Mouse (Mus musculus): Measurements from ENCODE around the gene Tenm2. TPM values are rescaled to one million over a fixed set of nuclear protein-coding genes. Genes with fewer than 3 reads are reported as not detected.

Tenm2 gene
- total and polyA plus RNA-seq, 3 experiments: not detected

DNA sequence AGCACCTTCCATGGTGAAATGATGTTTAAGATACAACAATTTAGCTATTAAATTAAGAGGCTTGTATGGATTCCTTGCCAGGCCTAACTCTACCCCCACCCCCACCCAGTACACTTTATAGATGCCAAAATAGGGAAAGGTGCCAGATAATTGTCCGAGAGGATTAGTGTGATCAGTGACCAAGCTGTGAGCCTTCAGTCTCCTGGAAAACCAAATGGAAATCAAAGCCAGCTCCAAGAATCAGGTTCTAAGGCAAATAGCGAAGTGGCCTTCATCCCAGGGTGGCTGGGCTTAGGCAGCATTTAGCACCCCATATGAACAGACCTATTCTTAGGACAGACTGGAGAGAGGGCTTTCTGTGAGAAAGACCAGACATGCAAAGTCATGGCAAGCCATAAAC is 13.0 kb upstream of the Tenm2 start:
- no peak overlapping the region for H3K4me3 ChIP-seq (ENCODE audit: control insufficient read depth in 1 of 2, insufficient read depth in 1 of 2, low read depth in 2 of 2, low read length in 2 of 2)
- no peaks in the 10 kb centered on the region for H3K9me3 ChIP-seq (replicated peaks; ENCODE audit: insufficient read depth, low read length)
- no peak for DNase-seq (ENCODE audit: low read depth, low spot score)
- TF ChIP-seq USF1 (IDR thresholded peaks at IDR 0.05; ENCODE audit: low read depth, low read length) (no peak), HCFC1 (IDR thresholded peaks at IDR 0.05; ENCODE audit: low read depth, low read length) (no peak), POLR2AphosphoS2 (IDR thresholded peaks at IDR 0.05; ENCODE audit: low read length) (no peak), SIN3A (IDR thresholded peaks at IDR 0.05; ENCODE audit: low read length) (no peak), RCOR1 (IDR thresholded peaks at IDR 0.05; ENCODE audit: low read depth, low read length) (no peak), EP300 (IDR thresholded peaks at IDR 0.05; ENCODE audit: low read depth in 1 of 2, low read length in 2 of 2) (no peak)
- H3K27ac ChIP-seq (ENCODE audit: control insufficient read depth, low read depth, low read length): no peak overlapping the region
- H3K36me3 ChIP-seq (ENCODE audit: control insufficient read depth in 1 of 2, insufficient read depth in 2 of 2, low read length in 2 of 2): no peaks in the 10 kb centered on the region
- no peaks in the 10 kb centered on the region for H3K4me1 ChIP-seq (ENCODE audit: control insufficient read depth in 1 of 2, insufficient read depth in 2 of 2, low read length in 2 of 2)
- H3K27me3 ChIP-seq (ENCODE audit: control insufficient read depth in 1 of 2, insufficient read depth in 2 of 2, low read length in 2 of 2): no peaks in the 10 kb centered on the region
- H3K9ac ChIP-seq (ENCODE audit: control insufficient read depth, low read depth, low read length, poor library complexity, severe bottlenecking): no peak overlapping the region
- H3K79me2 ChIP-seq (ENCODE audit: control insufficient read depth, insufficient read depth, low read length, poor library complexity): no peaks in the 10 kb centered on the region

DNA sequence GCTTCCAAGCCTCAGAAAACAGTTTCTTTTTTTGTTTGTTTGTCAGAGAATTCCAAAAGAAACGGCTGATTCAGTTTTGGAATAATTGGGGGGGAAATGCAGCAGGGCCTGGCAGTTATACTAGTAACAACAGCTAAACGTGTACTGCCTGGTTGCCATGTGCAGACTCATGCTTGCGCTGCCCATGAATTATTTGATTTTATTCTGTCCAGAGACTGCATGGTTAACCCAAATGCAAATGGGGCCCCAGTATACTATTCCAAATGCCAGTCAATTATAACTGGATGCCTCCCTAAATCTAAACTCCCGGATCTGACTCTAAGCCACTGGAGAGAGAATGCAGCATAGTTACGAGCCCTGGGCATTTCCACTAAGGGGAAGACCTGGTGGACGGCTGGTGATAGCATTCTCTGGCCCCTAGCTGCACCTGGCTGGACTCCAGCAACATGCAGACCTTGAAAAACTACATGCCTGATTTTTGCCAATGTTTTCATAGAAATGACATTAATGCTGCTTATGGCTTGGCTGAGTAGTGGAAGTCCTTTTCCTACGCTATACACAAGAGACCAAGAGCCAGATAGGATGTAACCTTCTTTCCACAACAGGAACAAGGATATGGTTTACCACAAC is 1.4 kb upstream of the Tenm2 start:
- no peaks in the 10 kb centered on the region for H3K27me3 ChIP-seq (ENCODE audit: control insufficient read depth in 1 of 2, insufficient read depth in 2 of 2, low read length in 2 of 2)

DNA sequence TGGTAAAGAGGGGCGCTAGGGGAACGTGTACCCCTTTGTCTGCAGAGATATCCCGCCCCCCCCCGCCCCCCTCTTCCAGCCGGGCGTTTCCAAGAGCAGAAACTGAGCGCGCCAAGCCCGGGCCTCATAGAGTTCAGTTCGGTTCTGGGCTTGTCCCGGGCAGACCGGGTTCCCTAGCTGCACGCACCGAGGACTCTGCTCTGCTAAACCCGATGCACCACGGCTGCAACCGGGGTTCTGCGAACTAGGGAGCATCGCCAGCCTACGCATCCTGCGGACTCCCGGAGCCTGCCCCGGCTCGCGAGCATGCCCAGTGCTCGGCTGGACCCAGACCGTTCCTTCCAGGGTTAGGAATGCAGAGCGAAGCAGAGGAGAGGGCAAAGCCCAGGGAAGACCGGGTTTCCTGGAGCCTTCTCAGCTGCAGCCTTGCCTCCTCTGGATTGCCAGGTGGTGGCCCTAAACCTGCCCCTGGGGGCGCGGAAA is 878 bp upstream of the Tenm2 start:
- DNase-seq (ENCODE audit: low read depth, low spot score): no peak
- Histone ChIP-seq H3K36me3 (ENCODE audit: control insufficient read depth in 1 of 2, insufficient read depth in 2 of 2, low read length in 2 of 2) (no peaks in the 10 kb centered on the region), H3K27ac (ENCODE audit: control insufficient read depth, low read depth, low read length) (no peak overlapping the region), H3K9me3 (replicated peaks; ENCODE audit: insufficient read depth, low read length) (no peaks in the 10 kb centered on the region), H3K79me2 (ENCODE audit: control insufficient read depth, insufficient read depth, low read length, poor library complexity) (no peaks in the 10 kb centered on the region), H3K4me1 (ENCODE audit: control insufficient read depth in 1 of 2, insufficient read depth in 2 of 2, low read length in 2 of 2) (no peaks in the 10 kb centered on the region), H3K4me3 (ENCODE audit: control insufficient read depth in 1 of 2, insufficient read depth in 1 of 2, low read depth in 2 of 2, low read length in 2 of 2) (no peak overlapping the region), H3K27me3 (ENCODE audit: control insufficient read depth in 1 of 2, insufficient read depth in 2 of 2, low read length in 2 of 2) (no peaks in the 10 kb centered on the region), H3K9ac (ENCODE audit: control insufficient read depth, low read depth, low read length, poor library complexity, severe bottlenecking) (no peak overlapping the region)
- TF ChIP-seq MYB (IDR thresholded peaks at IDR 0.05; ENCODE audit: low read depth, low read length) (no peak), EP300 (IDR thresholded peaks at IDR 0.05; ENCODE audit: low read depth in 1 of 2, low read length in 2 of 2) (no peak), MYC (IDR thresholded peaks at IDR 0.05; ENCODE audit: low read depth, low read length) (no peak), E2F4 (IDR thresholded peaks at IDR 0.05; ENCODE audit: borderline replicate concordance, low read depth, low read length) (no peak), POLR2AphosphoS5 (IDR thresholded peaks at IDR 0.05; ENCODE audit: borderline replicate concordance, low read depth, low read length) (no peak), GABPA (IDR thresholded peaks at IDR 0.05; ENCODE audit: low read depth, low read length) (no peak), NRF1 (IDR thresholded peaks at IDR 0.05; ENCODE audit: insufficient read depth, low read depth, low read length, poor library complexity, severe bottlenecking) (no peak), ZKSCAN1 (IDR thresholded peaks at IDR 0.05; ENCODE audit: low read depth, low read length) (no peak), UBTF (IDR thresholded peaks at IDR 0.05; ENCODE audit: borderline replicate concordance, insufficient read depth, low read depth, low read length) (no peak), CTCF (IDR thresholded peaks at IDR 0.05 in 2 of 3, conservative IDR thresholded peaks at IDR 0.05 in 1 of 3; ENCODE audit: control insufficient read depth in 1 of 3, insufficient read depth in 1 of 3, low read depth in 2 of 3, low read length in 3 of 3, poor library complexity in 1 of 3, severe bottlenecking in 1 of 3) (no peak), ZC3H11A (IDR thresholded peaks at IDR 0.05; ENCODE audit: low read depth, low read length) (no peak), TAL1 (IDR thresholded peaks at IDR 0.05; ENCODE audit: low read length) (no peak), SMC3 (IDR thresholded peaks at IDR 0.05; ENCODE audit: low read depth, low read length) (no peak), USF2 (IDR thresholded peaks at IDR 0.05; ENCODE audit: borderline replicate concordance in 1 of 2, insufficient read depth in 1 of 2, low read depth in 1 of 2, low read length in 2 of 2) (no peak)

More for the DNA sequence above, 1.4 kb upstream of the Tenm2 start:
- Histone ChIP-seq H3K4me3 (ENCODE audit: control insufficient read depth in 1 of 2, insufficient read depth in 1 of 2, low read depth in 2 of 2, low read length in 2 of 2) (no peak overlapping the region), H3K9ac (ENCODE audit: control insufficient read depth, low read depth, low read length, poor library complexity, severe bottlenecking) (no peak overlapping the region), H3K27ac (ENCODE audit: control insufficient read depth, low read depth, low read length) (no peak overlapping the region), H3K36me3 (ENCODE audit: control insufficient read depth in 1 of 2, insufficient read depth in 2 of 2, low read length in 2 of 2) (no peaks in the 10 kb centered on the region), H3K9me3 (replicated peaks; ENCODE audit: insufficient read depth, low read length) (no peaks in the 10 kb centered on the region), H3K4me1 (ENCODE audit: control insufficient read depth in 1 of 2, insufficient read depth in 2 of 2, low read length in 2 of 2) (no peaks in the 10 kb centered on the region), H3K79me2 (ENCODE audit: control insufficient read depth, insufficient read depth, low read length, poor library complexity) (no peaks in the 10 kb centered on the region)
- DNase-seq (ENCODE audit: low read depth, low spot score): no peak
- TF ChIP-seq UBTF (IDR thresholded peaks at IDR 0.05; ENCODE audit: borderline replicate concordance, insufficient read depth, low read depth, low read length) (no peak), NELFE (IDR thresholded peaks at IDR 0.05; ENCODE audit: low read depth, low read length) (no peak), TCF12 (IDR thresholded peaks at IDR 0.05; ENCODE audit: low read depth, low read length) (no peak), CHD1 (IDR thresholded peaks at IDR 0.05; ENCODE audit: low read depth, low read length) (no peak), JUND (IDR thresholded peaks at IDR 0.05; ENCODE audit: low read depth, low read length) (no peak), E2F4 (IDR thresholded peaks at IDR 0.05; ENCODE audit: borderline replicate concordance, low read depth, low read length) (no peak), CTCF (IDR thresholded peaks at IDR 0.05 in 2 of 3, conservative IDR thresholded peaks at IDR 0.05 in 1 of 3; ENCODE audit: control insufficient read depth in 1 of 3, insufficient read depth in 1 of 3, low read depth in 2 of 3, low read length in 3 of 3, poor library complexity in 1 of 3, severe bottlenecking in 1 of 3) (no peak), GABPA (IDR thresholded peaks at IDR 0.05; ENCODE audit: low read depth, low read length) (no peak), MAZ (IDR thresholded peaks at IDR 0.05; ENCODE audit: low read depth, low read length) (no peak), ZKSCAN1 (IDR thresholded peaks at IDR 0.05; ENCODE audit: low read depth, low read length) (no peak), HCFC1 (IDR thresholded peaks at IDR 0.05; ENCODE audit: low read depth, low read length) (no peak)

Measured in MEL (cell line).